Mouse (Mus musculus) testis, adult 10 weeks (tissue): Measurements from ENCODE around the gene 1700028J19Rik. TPM values are rescaled to one million over a fixed set of nuclear protein-coding genes. Genes with fewer than 3 reads are reported as not detected.

Experiments used
- polyA plus RNA-seq: library from polyadenylated mRNA; stranded (reverse); fragments of 350-450 nt; fragmentation: Illumina TruSeq; extraction: RNeasy Lipid Tissue Mini Kit (QIAGEN cat#74804); gene quantifications from one replicate; pipeline ENCODE4 v1.2.3, GENCODE M21; 2014; ENCODE audit warnings: low read depth, low replicate concordance

The 1700028J19Rik gene
- polyA plus RNA-seq = 52.1 TPM

DNA sequence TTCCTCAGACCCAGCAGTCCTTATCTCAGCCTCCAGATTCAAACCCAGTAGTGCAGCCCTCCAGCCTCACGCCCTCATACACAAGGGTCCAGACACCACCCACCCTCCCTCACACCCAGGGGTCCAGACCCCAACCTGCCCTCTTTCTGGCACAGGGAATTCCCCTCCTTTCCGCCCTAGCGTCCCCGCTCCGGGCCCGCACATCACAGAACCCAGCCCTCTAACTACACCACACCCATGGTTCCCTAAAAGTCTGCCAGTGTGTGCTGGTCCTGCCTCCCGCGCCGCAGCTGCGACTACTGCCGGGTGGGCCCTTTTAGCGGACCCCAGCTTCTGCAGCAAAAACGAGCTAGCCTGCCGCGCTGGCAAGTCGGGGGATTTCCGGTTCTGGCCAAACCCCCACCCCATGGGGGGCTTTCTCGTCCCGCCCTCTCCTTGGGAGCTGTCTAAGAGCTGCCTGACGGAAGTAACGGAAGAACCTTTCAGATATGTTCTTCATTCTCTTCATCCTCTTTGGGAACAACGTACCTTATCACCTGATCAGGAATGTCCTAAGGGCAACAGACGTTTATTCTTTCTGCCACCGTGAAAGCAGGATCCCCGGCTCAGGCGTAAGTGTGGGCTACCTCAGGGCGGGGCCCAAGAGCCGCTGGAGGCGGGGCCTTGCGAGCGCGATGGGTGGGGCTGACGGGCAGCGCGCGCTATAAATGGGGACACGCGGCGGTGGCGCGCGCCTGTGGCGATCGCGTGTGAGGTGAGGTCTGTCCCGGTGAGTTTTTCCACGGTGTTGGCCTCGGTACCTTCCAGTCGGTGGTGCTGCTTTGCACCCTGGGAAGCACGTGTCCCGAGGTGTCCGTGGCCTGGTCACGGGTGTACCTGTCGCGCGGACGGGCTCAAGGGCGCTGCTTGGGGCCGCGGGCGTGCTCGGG lies at the start of gene 1700028J19Rik, which contains the start of gene 2410002F23Rik:
TSS of gene 1700028J19Rik (minus strand) at position 641 of the 929 bp plus-strand sequence.
TSS of gene 2410002F23Rik (plus strand) at position 668 of the 929 bp plus-strand sequence.

DNA sequence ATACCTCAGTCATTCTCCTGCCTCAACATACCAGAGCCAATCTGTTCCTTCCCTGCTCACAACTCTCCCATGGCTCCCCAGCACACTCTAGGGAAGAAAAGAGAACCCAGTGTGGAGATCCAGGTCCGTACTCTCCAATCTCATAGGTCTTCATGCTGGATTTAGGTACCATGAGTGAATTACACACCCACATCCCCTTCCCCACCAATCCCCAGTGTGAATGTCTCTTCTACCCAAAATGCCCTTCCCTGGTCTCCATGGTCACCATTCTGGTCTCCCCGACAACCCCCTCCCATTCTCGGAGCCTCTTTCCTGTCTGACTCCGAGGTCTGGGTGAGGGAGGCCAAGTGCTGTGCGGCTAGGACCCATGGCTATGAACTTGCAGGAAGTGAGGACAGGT lies 14.7 kb upstream of the 1700028J19Rik start, which contains the start of gene Gm15517:
TSS of gene Gm15517 (plus strand) at position 301 of the 400 bp plus-strand sequence.

DNA sequence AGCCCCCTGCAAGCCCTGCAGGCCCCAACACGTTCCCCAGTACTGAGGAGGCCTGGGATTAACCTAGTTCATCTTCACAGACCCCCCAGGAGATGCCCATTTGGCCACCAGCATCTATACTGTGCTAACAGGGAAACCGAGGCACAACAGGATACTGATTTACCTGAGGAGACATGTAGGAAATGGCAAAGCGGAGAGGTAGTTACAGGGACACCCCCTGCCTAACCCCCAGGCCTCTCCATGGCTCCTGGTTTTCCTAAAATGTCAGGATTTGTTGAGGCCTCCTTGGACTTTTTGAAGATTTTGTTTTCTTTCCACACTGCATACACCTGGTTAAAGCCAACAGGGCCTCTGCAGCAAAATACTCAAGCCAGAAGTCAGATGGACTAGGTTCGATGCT lies 10.8 kb upstream of the 1700028J19Rik start, which contains the start of gene Acp4:
TSS of gene Acp4 (minus strand) at position 101 of the 400 bp plus-strand sequence.

DNA sequence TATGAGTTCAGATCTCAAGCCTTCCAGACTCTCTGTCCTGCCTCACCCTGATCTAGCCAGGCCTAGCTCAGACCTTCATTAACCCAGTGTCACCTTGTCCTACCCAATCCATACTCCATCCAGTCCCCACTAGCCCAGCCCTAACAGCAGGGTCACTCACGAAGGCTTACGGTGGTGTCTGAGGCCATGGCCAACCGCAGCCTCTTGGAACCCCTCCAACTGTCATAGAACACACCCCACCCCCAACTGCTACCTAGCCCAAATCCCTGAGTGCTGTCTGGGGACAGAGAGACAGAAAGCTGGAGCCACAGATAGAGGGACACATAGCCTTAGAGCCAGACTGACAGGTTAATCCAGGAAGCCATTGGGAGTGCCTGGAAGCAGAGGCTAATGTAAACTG lies 10.6 kb downstream of the 1700028J19Rik start, which contains the start of gene Gm36864:
TSS of gene Gm36864 (plus strand) at position 269 of the 400 bp plus-strand sequence.

DNA sequence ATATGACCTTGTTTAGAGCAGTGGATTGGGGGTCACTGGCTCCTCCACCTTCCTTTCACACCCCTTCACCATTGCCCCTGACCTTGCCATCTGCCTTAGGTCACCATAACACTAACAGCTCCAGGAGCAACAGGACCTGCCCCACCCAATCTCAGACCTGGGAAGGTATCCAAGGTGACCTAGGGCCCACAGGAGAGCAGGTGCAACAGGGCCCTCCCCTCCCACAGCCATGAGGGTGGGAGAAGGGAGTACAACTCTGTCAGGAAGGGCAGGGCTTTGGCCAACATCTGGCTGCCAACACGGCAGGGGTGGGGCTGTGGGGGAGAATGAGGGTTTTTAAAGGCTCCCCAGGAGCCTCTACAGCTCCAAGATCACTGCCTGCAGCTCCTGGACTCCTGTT lies 21.4 kb downstream of the 1700028J19Rik start, which contains the start of gene Klk1:
TSS of gene Klk1 (plus strand) at position 285 of the 400 bp plus-strand sequence.

DNA sequence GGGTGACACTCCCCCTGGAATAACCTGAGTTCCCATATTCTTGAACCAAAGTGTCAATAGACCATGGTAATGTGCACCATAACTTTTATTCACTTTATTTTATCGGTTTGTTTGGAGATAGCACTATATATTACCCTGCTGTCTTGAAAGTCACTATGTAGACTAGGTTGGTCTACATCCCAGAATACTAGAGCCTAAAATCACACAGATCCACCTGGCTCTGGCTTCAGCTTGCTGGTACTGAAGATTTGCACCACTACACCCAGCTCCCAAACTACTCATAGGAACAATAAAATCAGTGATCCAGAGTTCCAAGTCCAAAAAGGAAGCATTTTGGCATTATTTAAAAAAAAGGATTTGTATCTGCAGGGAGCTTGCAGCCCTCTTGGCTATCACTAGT lies 30.9 kb downstream of the 1700028J19Rik start, which contains the start of gene Klk1b5:
TSS of gene Klk1b5 (plus strand) at position 301 of the 400 bp plus-strand sequence.

DNA sequence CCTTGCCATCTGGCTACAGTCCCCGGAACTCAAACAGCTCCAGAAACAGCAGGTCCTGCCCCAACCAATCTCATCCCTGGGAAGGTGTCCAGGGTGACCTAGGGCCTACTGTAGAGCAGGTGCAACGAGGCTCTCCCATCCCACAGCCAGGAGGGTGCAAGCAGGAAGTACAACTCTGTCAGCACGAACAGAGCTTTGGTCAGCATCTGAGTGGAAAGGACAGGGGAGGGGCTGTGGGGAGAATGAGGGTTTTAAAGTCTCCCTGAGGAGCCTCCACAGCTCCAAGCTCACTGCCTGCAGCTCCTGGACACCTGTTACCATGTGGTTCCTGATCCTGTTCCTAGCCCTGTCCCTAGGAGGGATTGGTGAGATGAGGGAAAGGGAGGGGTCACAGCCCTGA lies 39.4 kb downstream of the 1700028J19Rik start, which contains the start of gene Klk1b4:
TSS of gene Klk1b4 (plus strand) at position 301 of the 400 bp plus-strand sequence.

DNA sequence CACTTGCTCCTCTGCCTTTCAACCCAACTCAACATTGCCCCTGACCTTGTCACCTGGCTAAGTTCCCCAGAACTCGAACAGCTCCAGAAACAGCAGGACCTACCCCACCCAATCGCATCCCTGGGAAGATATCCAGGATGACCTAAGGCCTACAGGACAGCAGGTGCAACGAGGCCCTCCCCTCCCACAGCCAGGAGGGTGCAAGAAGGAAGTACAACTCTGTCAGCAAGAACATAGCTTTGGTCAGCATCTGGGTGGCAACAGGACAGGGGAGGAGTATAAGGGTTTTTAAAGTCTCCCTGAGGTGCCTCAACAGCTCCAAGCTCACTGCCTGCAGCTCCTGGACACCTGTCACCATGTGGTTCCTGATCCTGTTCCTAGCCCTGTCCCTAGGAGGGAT lies 48.6 kb downstream of the 1700028J19Rik start, which contains the start of gene Klk1b3:
TSS of gene Klk1b3 (plus strand) at position 301 of the 400 bp plus-strand sequence.

DNA sequence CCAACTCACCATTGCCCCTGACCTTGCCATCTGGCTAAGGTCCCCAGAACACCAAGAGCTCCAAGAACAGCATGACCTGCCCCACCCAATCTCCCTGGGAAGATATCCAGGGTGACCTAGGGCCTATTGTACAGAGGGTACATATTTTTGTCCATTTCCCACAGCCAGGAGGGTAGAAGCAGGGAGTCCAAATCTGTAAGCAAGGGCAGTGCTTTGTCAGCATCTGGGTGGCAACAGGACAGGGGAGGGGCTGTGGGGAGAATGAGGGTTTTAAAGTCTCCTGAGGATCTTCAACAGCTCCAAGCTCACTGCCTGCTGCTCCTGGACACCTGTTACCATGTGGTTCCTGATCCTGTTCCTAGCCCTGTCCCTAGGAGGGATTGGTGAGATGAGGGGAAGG lies 58.6 kb downstream of the 1700028J19Rik start, which contains the start of gene Klk1b24:
TSS of gene Klk1b24 (plus strand) at position 301 of the 400 bp plus-strand sequence.

Other genes with a start within 250 kb of the 1700028J19Rik start
- gene Klk1b26, start 234.5 kb downstream of the 1700028J19Rik start, polyA plus RNA-seq = 6.9 TPM
- 7.8 TPM for gene Klk1b27, start 194.4 kb downstream of the 1700028J19Rik start, polyA plus RNA-seq
- gene Klk1b21, start 144.4 kb downstream of the 1700028J19Rik start, polyA plus RNA-seq = 28.5 TPM
- 6.4 TPM for gene Klk1b22, start 134.0 kb downstream of the 1700028J19Rik start, polyA plus RNA-seq
- 0.99 TPM for gene Klk1b16, start 109.9 kb downstream of the 1700028J19Rik start, polyA plus RNA-seq
- gene Klk1b24, start 58.5 kb downstream of the 1700028J19Rik start, polyA plus RNA-seq = 10.9 TPM
- gene Klk1b3, start 48.5 kb downstream of the 1700028J19Rik start, polyA plus RNA-seq = 2.6 TPM
- gene Klk1b4, start 39.3 kb downstream of the 1700028J19Rik start, polyA plus RNA-seq = not detected
- gene Klk1b5, start 30.8 kb downstream of the 1700028J19Rik start, polyA plus RNA-seq = 0.64 TPM
- 1.4 TPM for gene Klk1, start 21.3 kb downstream of the 1700028J19Rik start, polyA plus RNA-seq
- gene Gm36864, start 10.5 kb downstream of the 1700028J19Rik start, polyA plus RNA-seq = 76.3 TPM
- 32.7 TPM for gene 2410002F23Rik, start within 50 bp of the 1700028J19Rik start, polyA plus RNA-seq
- gene Acp4, start 10.7 kb upstream of the 1700028J19Rik start, polyA plus RNA-seq = not detected
- gene Gm15517, start 14.8 kb upstream of the 1700028J19Rik start, polyA plus RNA-seq = 13.7 TPM
- 0.48 TPM for gene Clec11a, start 60.2 kb upstream of the 1700028J19Rik start, polyA plus RNA-seq
- 0.31 TPM for gene Shank1, start 63.6 kb upstream of the 1700028J19Rik start, polyA plus RNA-seq
- gene Syt3, start 137.4 kb upstream of the 1700028J19Rik start, polyA plus RNA-seq = 0.07 TPM
- 1.1 TPM for gene 1700008O03Rik, start 139.1 kb upstream of the 1700028J19Rik start, polyA plus RNA-seq
- not detected for gene Lrrc4b, start 182.3 kb upstream of the 1700028J19Rik start, polyA plus RNA-seq
- not detected for gene Aspdh, start 218.7 kb upstream of the 1700028J19Rik start, polyA plus RNA-seq
- 1.9 TPM for gene Josd2, start 221.3 kb upstream of the 1700028J19Rik start, polyA plus RNA-seq
- gene Emc10, start 249.8 kb upstream of the 1700028J19Rik start, polyA plus RNA-seq = 1.8 TPM
- gene Fam71e1, start 249.9 kb upstream of the 1700028J19Rik start, polyA plus RNA-seq = 119 TPM